Mouse (Mus musculus) bone marrow, adult 2 months (tissue): Measurements from ENCODE around the gene Foxo3.

ENCODE experiments used
- CTCF ChIP-seq: fragments of 200-500 bp; IDR thresholded peaks from 2 replicates; pipeline ENCODE4 v1.5.1; 2011; ENCODE audit warnings: low read length, control low read depth; ENCODE audit not compliant: control insufficient read depth, insufficient read depth
- POLR2A ChIP-seq: fragments of 200-500 bp; IDR thresholded peaks from 2 replicates; pipeline ENCODE4 v1.6.1; 2011; ENCODE audit warnings: low read depth, mild to moderate bottlenecking, control low read depth, low read length, borderline replicate concordance; ENCODE audit not compliant: control insufficient read depth

- no peak for TF ChIP-seq CTCF
- TF ChIP-seq POLR2A, result no peak
Measured at GRCm38 (mm10) chr10:42152426-42153205, 123.9 kb downstream of the Foxo3 start.
